Mouse (Mus musculus): ENCODE data around the gene Gzmg. TPM values are rescaled to one million over a fixed set of nuclear protein-coding genes. Genes with fewer than 3 reads are reported as not detected.
"Not testable (repeated sequence)": the region's sequence is repeated elsewhere in the genome, so short reads cannot be mapped to it uniquely, and the experiment has no call there.

The Gzmg gene
- polyA plus RNA-seq (2016; fragmentation: Nextera tagmentation; extraction: Ambion mirVana), result not detected in 2 replicates

DNA sequence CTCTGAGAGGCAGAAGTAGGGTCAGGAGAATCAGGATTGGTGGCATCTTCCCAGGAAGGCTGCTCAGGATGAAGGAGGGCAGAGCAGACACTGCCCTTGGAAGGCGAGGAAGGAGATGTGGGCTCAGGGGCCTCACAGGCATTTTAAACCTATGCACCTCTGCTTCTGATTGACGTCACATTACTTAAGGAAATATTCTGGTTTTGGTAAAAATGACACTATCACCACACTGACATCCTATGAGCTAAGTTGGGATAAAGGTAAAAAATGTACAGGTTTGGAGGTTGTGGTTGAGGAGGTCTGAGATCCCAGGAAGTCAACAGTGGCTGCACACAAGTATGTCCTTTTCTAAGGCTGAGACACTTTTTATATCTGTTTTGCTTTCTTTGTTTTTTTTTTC is at the start of gene Gzmg:
Gzmg (minus strand) TSS at position 101 of the 400 bp plus-strand sequence.
- not testable (repeated sequence) for H3K4me1 ChIP-seq (replicated peaks); H3K27me3 ChIP-seq (replicated peaks); H3K9me3 ChIP-seq (replicated peaks); H3K27ac ChIP-seq (ENCODE audit: poor library complexity, severe bottlenecking); H3K9ac ChIP-seq; H3K4me3 ChIP-seq; H3K36me3 ChIP-seq; ATAC-seq (ENCODE audit: insufficient number of reproducible peaks, low FRiP score); H3K4me2 ChIP-seq
- 78% methylated on average over 2 of the region's 2 CpGs for WGBS

DNA sequence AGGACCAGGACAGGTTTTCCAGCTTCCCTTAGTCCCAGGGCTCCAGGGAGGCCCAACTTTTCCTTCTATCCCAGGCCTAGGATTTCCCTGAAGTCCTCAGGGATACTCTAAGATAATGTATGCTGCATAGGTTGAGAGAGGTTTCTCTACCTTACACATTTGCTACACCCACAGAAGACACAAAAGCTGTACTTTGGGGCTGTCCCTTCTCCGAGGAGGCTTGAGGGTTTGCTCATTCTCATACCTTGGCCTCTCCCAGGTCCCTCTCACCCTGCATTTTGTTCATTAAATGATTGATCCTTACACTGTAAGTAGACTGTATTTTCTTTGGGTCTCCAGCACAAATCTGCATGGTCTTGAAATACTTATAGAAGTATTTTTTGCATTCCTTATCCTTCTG is 46.2 kb upstream of the Gzmg start:
- H3K4me2 ChIP-seq, result no peak overlapping the region
- WGBS, result 83% methylated on average over 1 of the region's 1 CpGs
- H3K27me3 ChIP-seq (replicated peaks), result no peaks in the 10 kb centered on the region
- no peak for ATAC-seq (ENCODE audit: insufficient number of reproducible peaks, low FRiP score)
- no peak overlapping the region for H3K9ac ChIP-seq
- no peak overlapping the region for H3K27ac ChIP-seq (ENCODE audit: poor library complexity, severe bottlenecking)
- H3K4me1 ChIP-seq (replicated peaks), result no peaks in the 10 kb centered on the region
- no peaks in the 10 kb centered on the region for H3K36me3 ChIP-seq
- no peaks in the 10 kb centered on the region for H3K9me3 ChIP-seq (replicated peaks)
- no peak overlapping the region for H3K4me3 ChIP-seq

DNA sequence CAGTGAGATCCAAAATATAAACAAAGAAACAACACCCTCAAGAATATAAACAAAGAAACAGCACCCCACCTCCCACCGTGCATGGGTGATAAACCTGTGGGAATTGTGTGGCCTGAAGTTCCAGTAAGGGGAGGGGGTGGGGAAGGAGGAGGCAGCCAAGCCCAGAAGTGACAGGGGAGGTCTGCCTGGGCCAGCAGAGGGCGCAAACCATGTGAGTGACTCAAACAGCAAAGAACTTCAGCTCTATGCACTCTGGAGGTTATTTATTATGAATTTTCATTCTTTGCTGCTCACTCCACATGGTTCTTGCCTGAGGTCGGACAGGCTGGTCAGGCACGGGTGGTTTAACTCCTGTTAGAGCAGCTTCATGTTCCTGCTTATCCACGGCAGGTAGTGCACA is 45.6 kb upstream of the Gzmg start:
- not testable (repeated sequence) for H3K27ac ChIP-seq (ENCODE audit: poor library complexity, severe bottlenecking); H3K9me3 ChIP-seq (replicated peaks); H3K4me1 ChIP-seq (replicated peaks); H3K36me3 ChIP-seq; H3K9ac ChIP-seq; ATAC-seq (ENCODE audit: insufficient number of reproducible peaks, low FRiP score); H3K4me2 ChIP-seq; H3K4me3 ChIP-seq; H3K27me3 ChIP-seq (replicated peaks)
- WGBS, result 29% methylated on average over 5 of the region's 5 CpGs

DNA sequence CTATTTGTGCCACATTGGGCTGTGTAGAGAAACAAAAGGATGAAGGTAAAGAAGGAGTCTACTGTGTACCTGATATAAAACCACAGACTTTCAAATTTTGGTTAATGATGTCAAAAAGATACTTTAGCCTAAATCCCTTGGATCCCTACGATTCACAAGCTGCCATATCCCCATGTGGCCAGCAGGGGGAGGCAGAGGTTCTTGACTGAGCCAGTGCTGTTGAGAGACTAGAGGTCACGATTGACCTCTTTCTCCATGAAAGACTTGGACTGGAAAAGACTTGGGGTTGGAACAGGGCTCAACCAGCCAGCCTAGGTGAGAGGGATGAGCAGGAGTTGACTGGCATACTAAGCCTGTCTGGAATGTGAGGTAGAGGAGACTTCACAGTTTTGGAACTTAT is 44.6 kb upstream of the Gzmg start:
- Histone ChIP-seq H3K4me3 (no peak overlapping the region), H3K4me1 (replicated peaks) (no peaks in the 10 kb centered on the region), H3K27ac (ENCODE audit: poor library complexity, severe bottlenecking) (no peak overlapping the region), H3K9ac (no peak overlapping the region), H3K27me3 (replicated peaks) (no peaks in the 10 kb centered on the region), H3K9me3 (replicated peaks) (no peaks in the 10 kb centered on the region), H3K4me2 (no peak overlapping the region), H3K36me3 (no peaks in the 10 kb centered on the region)
- no peak for ATAC-seq (ENCODE audit: insufficient number of reproducible peaks, low FRiP score)
- WGBS, result 15% methylated on average over 2 of the region's 2 CpGs

DNA sequence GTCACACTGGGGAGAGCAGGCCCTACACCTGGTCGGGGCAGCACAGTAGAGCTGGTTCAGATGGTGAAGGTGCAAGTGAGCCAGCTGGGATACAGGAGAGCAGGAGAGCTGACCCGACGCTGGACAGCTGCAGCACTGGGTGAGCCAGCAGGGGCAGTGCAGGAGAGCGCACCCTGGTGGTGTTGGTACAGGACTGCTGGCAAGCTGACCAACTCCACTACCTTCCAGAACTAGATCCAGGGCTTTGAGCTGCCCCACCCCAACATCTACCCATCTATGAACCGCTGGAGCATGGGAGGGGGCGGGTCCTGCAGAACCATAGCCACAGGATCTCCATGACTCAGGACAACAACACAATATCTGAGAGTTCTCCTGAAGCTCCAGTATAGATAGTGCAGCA is 27.6 kb upstream of the Gzmg start:
- no peak overlapping the region for H3K4me2 ChIP-seq
- H3K4me1 ChIP-seq (replicated peaks), result no peaks in the 10 kb centered on the region
- ATAC-seq (ENCODE audit: insufficient number of reproducible peaks, low FRiP score), result no peak
- WGBS, result 41% methylated on average over 6 of the region's 6 CpGs
- H3K27ac ChIP-seq (ENCODE audit: poor library complexity, severe bottlenecking), result no peak overlapping the region
- H3K9ac ChIP-seq, result no peak overlapping the region
- no peak overlapping the region for H3K4me3 ChIP-seq
- H3K27me3 ChIP-seq (replicated peaks), result no peaks in the 10 kb centered on the region
- no peaks in the 10 kb centered on the region for H3K36me3 ChIP-seq
- no peaks in the 10 kb centered on the region for H3K9me3 ChIP-seq (replicated peaks)

DNA sequence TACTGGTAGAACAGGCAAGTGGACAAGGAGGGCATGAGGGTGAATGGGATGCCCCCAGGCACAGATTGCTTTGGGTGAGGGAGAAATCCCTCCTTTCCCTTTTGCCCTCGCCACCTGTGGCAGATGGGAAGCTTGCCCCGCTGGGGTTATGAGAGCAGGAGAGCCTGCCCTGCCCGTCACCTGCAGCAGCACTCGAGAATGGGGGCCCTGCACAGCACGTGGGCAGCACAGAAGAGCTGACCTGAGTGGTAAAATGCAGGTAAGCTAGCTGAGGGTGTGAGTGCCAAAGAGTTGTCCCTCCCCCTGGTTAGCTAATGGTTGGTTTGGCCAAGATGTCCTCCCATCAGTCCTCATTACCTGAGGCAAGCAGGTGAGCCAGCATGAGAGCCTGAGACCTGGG is 27.1 kb upstream of the Gzmg start:
- Histone ChIP-seq H3K27me3 (replicated peaks) (no peaks in the 10 kb centered on the region), H3K4me3 (no peak overlapping the region), H3K27ac (ENCODE audit: poor library complexity, severe bottlenecking) (no peak overlapping the region), H3K4me2 (no peak overlapping the region), H3K36me3 (no peaks in the 10 kb centered on the region), H3K4me1 (replicated peaks) (no peaks in the 10 kb centered on the region), H3K9me3 (replicated peaks) (no peaks in the 10 kb centered on the region), H3K9ac (no peak overlapping the region)
- ATAC-seq (ENCODE audit: insufficient number of reproducible peaks, low FRiP score), result no peak
- 73% methylated on average over 5 of the region's 5 CpGs for WGBS

DNA sequence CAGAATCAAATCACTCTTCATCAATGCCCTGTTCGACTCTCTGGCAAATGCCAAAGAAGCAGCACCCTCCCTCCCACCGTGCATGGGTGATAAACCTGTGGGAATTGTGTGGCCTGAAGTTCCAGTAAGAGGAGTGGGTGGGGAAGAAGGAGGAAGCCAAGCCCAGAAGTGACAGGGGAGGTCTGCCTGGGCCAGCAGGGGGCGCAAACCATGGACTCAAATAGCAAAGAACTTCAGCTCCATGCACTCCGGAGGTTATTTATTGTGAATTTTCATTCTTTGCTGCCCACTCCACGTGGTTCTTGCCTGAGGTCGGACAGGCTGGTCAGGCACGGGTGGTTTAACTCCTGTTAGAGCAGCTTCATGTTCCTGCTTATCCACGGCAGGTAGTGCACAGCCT is 18.3 kb upstream of the Gzmg start:
- WGBS, result 23% methylated on average over 8 of the region's 8 CpGs
- H3K4me3 ChIP-seq; H3K9me3 ChIP-seq (replicated peaks); H3K36me3 ChIP-seq; H3K9ac ChIP-seq; ATAC-seq (ENCODE audit: insufficient number of reproducible peaks, low FRiP score); H3K27ac ChIP-seq (ENCODE audit: poor library complexity, severe bottlenecking); H3K4me2 ChIP-seq; H3K4me1 ChIP-seq (replicated peaks); H3K27me3 ChIP-seq (replicated peaks): not testable (repeated sequence)

DNA sequence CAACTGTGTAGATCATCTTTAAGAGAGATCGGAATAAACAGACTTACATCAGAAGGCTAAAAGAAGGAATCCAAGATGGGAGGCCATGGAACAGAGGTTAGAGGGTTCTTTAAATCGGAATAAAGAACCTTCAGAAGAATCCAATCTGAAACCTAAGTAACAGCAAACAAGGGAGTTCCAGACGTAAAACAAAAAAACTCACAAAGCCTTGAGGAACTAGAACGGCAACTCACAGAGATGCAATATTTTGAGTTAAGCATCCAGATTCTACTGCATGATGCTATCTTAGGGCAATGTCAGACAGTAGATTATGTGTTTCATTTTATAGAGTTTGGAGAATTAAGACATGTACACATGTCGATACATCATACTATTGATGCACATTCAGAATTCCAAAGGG is 15.1 kb upstream of the Gzmg start, which contains the start of gene Gzmn:
Gzmn (minus strand) TSS at position 101 of the 400 bp plus-strand sequence.
- H3K4me3 ChIP-seq, result no peak within 1 kb of the TSS
- no peak within 1 kb of the TSS for H3K9ac ChIP-seq
- no peak within 1 kb of the TSS for H3K27ac ChIP-seq (ENCODE audit: poor library complexity, severe bottlenecking)
- no peak within 1 kb of the TSS for H3K4me2 ChIP-seq
- H3K4me1 ChIP-seq (replicated peaks), result no peaks in the 10 kb centered on the region
- H3K27me3 ChIP-seq (replicated peaks), result 0 out of 2 replicates have a peak, but pooled peaks cover 3% of the 10 kb centered on the region
- no peak for ATAC-seq (ENCODE audit: insufficient number of reproducible peaks, low FRiP score)
- no peaks in the 10 kb centered on the region for H3K9me3 ChIP-seq (replicated peaks)
- no peaks in the 10 kb centered on the region for H3K36me3 ChIP-seq
- 84% methylated on average over 5 of the region's 5 CpGs for WGBS

DNA sequence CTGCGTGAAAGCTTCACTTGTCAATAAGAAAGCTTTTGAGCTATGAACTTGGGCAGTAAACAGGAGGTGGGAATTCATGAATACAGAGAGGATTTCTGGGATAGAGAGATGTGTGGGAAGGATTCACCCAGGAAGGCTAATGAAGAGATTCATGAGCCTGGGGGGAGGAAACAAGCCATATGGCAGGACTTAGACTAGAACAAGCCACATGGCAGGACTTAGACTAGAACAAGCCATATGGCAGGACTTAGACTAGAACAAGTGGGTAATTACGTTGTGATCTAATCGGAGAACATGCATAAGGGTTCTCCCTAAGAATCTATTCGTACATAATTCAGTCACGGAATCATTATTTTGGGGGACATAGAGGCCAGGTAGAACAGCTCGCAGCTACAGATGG is 14.0 kb upstream of the Gzmg start:
- Histone ChIP-seq H3K4me3 (no peak overlapping the region), H3K27me3 (replicated peaks) (0 out of 2 replicates have a peak, but pooled peaks cover 3% of the 10 kb centered on the region), H3K27ac (ENCODE audit: poor library complexity, severe bottlenecking) (no peak overlapping the region), H3K4me2 (no peak overlapping the region), H3K36me3 (no peaks in the 10 kb centered on the region), H3K9me3 (replicated peaks) (no peaks in the 10 kb centered on the region), H3K4me1 (replicated peaks) (no peaks in the 10 kb centered on the region), H3K9ac (no peak overlapping the region)
- ATAC-seq (ENCODE audit: insufficient number of reproducible peaks, low FRiP score), result no peak
- WGBS, result 86% methylated on average over 6 of the region's 6 CpGs

DNA sequence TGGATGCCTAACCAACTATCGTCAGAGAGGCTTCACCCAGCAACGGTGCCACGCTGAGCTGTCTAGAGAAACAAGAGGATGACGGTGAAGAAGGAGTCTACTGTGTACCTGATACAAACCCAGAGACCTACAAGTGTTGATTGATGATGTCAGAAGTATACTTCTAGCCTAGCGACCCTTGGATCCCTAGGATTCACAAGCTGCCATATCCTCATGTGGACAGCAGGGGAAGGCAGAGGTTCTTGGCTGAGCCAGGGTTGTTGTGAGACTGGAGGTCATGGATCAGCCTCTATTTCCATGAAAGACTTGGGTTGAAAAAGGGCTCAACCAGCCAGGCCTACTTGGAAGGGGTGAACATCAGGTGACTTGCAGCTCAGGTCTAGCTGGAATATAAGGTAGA is 13.4 kb upstream of the Gzmg start:
- H3K4me1 ChIP-seq (replicated peaks), result no peaks in the 10 kb centered on the region
- H3K36me3 ChIP-seq, result no peaks in the 10 kb centered on the region
- H3K27ac ChIP-seq (ENCODE audit: poor library complexity, severe bottlenecking), result no peak overlapping the region
- no peak for ATAC-seq (ENCODE audit: insufficient number of reproducible peaks, low FRiP score)
- no peak overlapping the region for H3K4me2 ChIP-seq
- no peak overlapping the region for H3K4me3 ChIP-seq
- 80% methylated on average over 5 of the region's 5 CpGs for WGBS
- H3K9me3 ChIP-seq (replicated peaks), result no peaks in the 10 kb centered on the region
- H3K9ac ChIP-seq, result no peak overlapping the region
- 0 out of 2 replicates have a peak, but pooled peaks cover 3% of the 10 kb centered on the region for H3K27me3 ChIP-seq (replicated peaks)

DNA sequence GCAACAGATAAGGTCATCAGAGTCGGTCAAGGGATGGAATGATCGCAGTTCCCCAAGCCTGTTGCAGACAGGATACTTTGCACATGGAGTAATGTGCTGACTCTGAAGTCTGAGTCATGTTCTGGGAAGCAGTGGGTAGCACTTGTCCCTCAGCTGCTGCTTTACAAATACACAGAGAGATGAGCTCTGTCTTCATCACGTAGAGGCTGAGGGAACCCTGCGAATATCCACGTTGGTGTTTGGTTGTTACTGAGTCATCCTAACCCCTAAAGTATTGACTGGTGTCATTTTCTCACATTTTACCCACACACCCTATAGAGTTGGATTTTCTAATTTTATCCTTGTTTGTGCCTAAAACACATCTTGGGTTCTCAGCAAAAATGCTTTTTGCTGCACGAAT is 8.6 kb upstream of the Gzmg start:
- no peak for ATAC-seq (ENCODE audit: insufficient number of reproducible peaks, low FRiP score)
- WGBS, result 61% methylated on average over 6 of the region's 6 CpGs
- no peak overlapping the region for H3K9ac ChIP-seq
- no peak overlapping the region for H3K4me2 ChIP-seq
- H3K4me3 ChIP-seq, result no peak overlapping the region
- H3K4me1 ChIP-seq (replicated peaks), result no peaks in the 10 kb centered on the region
- 0 out of 2 replicates have a peak, but pooled peaks cover 3% of the 10 kb centered on the region for H3K27me3 ChIP-seq (replicated peaks)
- no peaks in the 10 kb centered on the region for H3K9me3 ChIP-seq (replicated peaks)
- H3K36me3 ChIP-seq, result no peaks in the 10 kb centered on the region
- H3K27ac ChIP-seq (ENCODE audit: poor library complexity, severe bottlenecking), result no peak overlapping the region

DNA sequence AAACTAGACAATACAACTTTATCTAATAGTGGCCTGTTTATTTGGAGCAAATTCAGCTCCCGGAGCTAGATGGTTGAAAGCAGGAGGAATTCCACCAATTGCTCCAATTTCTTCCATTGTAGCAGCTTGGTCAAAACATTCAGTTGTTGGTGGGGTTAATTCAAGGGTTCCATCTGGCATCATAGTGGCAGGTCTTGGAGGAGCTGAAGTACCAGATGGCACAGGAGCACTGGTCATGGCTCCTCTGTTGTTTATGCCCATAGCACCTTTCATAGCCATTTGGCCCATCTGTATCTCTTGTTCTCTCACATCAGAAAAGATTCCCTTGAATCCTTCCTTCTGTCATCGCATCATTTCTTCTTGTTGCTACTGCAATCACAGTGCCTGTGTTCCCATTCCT is 2.7 kb upstream of the Gzmg start:
- WGBS, result 74% methylated on average over 2 of the region's 2 CpGs
- Histone ChIP-seq H3K4me2 (no peak overlapping the region), H3K9me3 (replicated peaks) (no peaks in the 10 kb centered on the region), H3K27ac (ENCODE audit: poor library complexity, severe bottlenecking) (no peak overlapping the region), H3K4me1 (replicated peaks) (no peaks in the 10 kb centered on the region), H3K27me3 (replicated peaks) (no peaks in the 10 kb centered on the region), H3K36me3 (no peaks in the 10 kb centered on the region), H3K4me3 (no peak overlapping the region), H3K9ac (no peak overlapping the region)
- ATAC-seq (ENCODE audit: insufficient number of reproducible peaks, low FRiP score), result no peak
